In genomic region chr2:128393401-128393800, GRCm38 (mm10) we compare ENCODE assay signal across 14 mouse cellular contexts.
DNase-seq lines count a peak whose midpoint lies in the region; ATAC-seq and TF ChIP-seq lines count a peak whose summit lies in the region.
"Had no signal": no experiment of that assay in that cellular context is flagged by ENCODE, and none has a peak within 500 bp of the region (broad histone marks: within the 10 kb centered on the region; RNA-seq: fewer than 3 reads in every experiment).

No protein-coding gene starts in this region.

- 42% methylated on average over 8 of the region's 8 CpGs for WGBS in heart, embryonic 16.5 days
- 41% methylated on average over 8 of the region's 8 CpGs for WGBS in hindbrain, postnatal 0 days

- DNase-seq in heart, postnatal 36 days, result no peak
- peak; percentile 59 for DNase-seq in 416B (ENCODE audit: low read depth)
- peak; percentile 18 for DNase-seq in MEL (ENCODE audit: low read depth, low spot score)
- DNase-seq in thymus, postnatal 0 days (ENCODE audit: low spot score), result no peak
- no peak for DNase-seq in hindbrain, postnatal 0 days (ENCODE audit: low spot score)
- DNase-seq: adrenal gland, postnatal 14 days; liver, embryonic 13.5 days; lung, postnatal 36 days; right cerebral cortex, postnatal 14 days had no signal

- H3K4me3 ChIP-seq in heart, embryonic 16.5 days (ENCODE audit: low read length), result no peak overlapping the region
- peak overlapping the region in 1 of 2 experiments; percentile 34; a peak in 2 of 4 replicates for H3K4me3 ChIP-seq in MEL (ENCODE audit: control insufficient read depth in 1 of 2, insufficient read depth in 1 of 2, low read depth in 2 of 2, low read length in 2 of 2)
- H3K4me3 ChIP-seq in hindbrain, postnatal 0 days (ENCODE audit: low read length), result no peak overlapping the region
- H3K4me3 ChIP-seq: forebrain, embryonic 12.5 days; liver, embryonic 13.5 days; stomach, embryonic 15.5 days had no signal

- no peaks in the 10 kb centered on the region; the same call in 1 of the 2 replicates for H3K79me2 ChIP-seq in MEL (ENCODE audit: control insufficient read depth, insufficient read depth, low read length, poor library complexity)

- no peak overlapping the region for H3K27ac ChIP-seq in heart, embryonic 16.5 days (ENCODE audit: low read length)
- H3K27ac ChIP-seq in MEL (ENCODE audit: control insufficient read depth, low read depth, low read length), result no peak overlapping the region
- H3K27ac ChIP-seq in hindbrain, postnatal 0 days, result no peak overlapping the region
- H3K27ac ChIP-seq: forebrain, embryonic 12.5 days; liver, embryonic 13.5 days; stomach, embryonic 15.5 days had no signal

- no peak for TF ChIP-seq RAD21 in MEL (IDR thresholded peaks at IDR 0.05; ENCODE audit: low read depth, low read length)

- TF ChIP-seq POLR2A in MEL (IDR thresholded peaks at IDR 0.05; ENCODE audit: control insufficient read depth in 1 of 2, insufficient read depth in 1 of 2, low read depth in 1 of 2, low read length in 2 of 2, poor library complexity in 1 of 2), result no peak

- H3K27me3 ChIP-seq in heart, embryonic 16.5 days (ENCODE audit: control insufficient read depth, insufficient read depth, low read length), result no peaks in the 10 kb centered on the region
- no peaks in the 10 kb centered on the region for H3K27me3 ChIP-seq in MEL (ENCODE audit: control insufficient read depth in 1 of 2, insufficient read depth in 2 of 2, low read length in 2 of 2)
- H3K27me3 ChIP-seq in hindbrain, postnatal 0 days (ENCODE audit: insufficient read depth, low read length), result no peaks in the 10 kb centered on the region
- H3K27me3 ChIP-seq: stomach, embryonic 15.5 days had no signal

- intact Hi-C loops in heart, postnatal 36 days (cut with DNase I), result loop anchor here (5.0 kb wide), 2 partner anchors 146 to 211 kb away; no protein-coding TSS in a partner anchor

- no peak for ATAC-seq in heart, embryonic 16.5 days (replicated peaks; ENCODE audit: extremely low read depth, insufficient read depth, low FRiP score)
- peak; percentile 13; the same call in 1 of the 2 replicates for ATAC-seq in granulocyte monocyte progenitor cell, adult 5-6 weeks (replicated peaks; ENCODE audit: poor library complexity, severe bottlenecking)
- ATAC-seq in hindbrain, postnatal 0 days, result no peak
- ATAC-seq: hindbrain, embryonic 16.5 days had no signal

- peaks cover 35% of the 10 kb centered on the region for H3K4me1 ChIP-seq in heart, embryonic 16.5 days (ENCODE audit: control insufficient read depth, insufficient read depth, low read length)
- H3K4me1 ChIP-seq in MEL (ENCODE audit: control insufficient read depth in 1 of 2, insufficient read depth in 2 of 2, low read length in 2 of 2), result peaks cover 2 to 20% of the 10 kb centered on the region in 2 experiments
- no peaks in the 10 kb centered on the region for H3K4me1 ChIP-seq in hindbrain, postnatal 0 days (ENCODE audit: insufficient read depth, low read length)

- peak overlapping the region; percentile 43 for H3K4me2 ChIP-seq in heart, embryonic 16.5 days (ENCODE audit: low read depth, low read length)
- no peak overlapping the region for H3K4me2 ChIP-seq in hindbrain, postnatal 0 days (ENCODE audit: low read depth, low read length)
- H3K4me2 ChIP-seq: forebrain, embryonic 12.5 days; liver, embryonic 13.5 days; stomach, embryonic 15.5 days had no signal

- H3K9ac ChIP-seq in heart, embryonic 16.5 days (ENCODE audit: low read length), result peak overlapping the region; percentile 6; the same call in 1 of the 2 replicates
- H3K9ac ChIP-seq in MEL (ENCODE audit: control insufficient read depth, low read depth, low read length, poor library complexity, severe bottlenecking), result peak overlapping the region; percentile 35
- no peak overlapping the region for H3K9ac ChIP-seq in hindbrain, postnatal 0 days (replicated peaks; ENCODE audit: low read length)
- H3K9ac ChIP-seq: forebrain, embryonic 12.5 days; liver, embryonic 13.5 days; stomach, embryonic 15.5 days had no signal

- H3K9me3 ChIP-seq in heart, embryonic 16.5 days (replicated peaks; ENCODE audit: control insufficient read depth, low read length), result no peaks in the 10 kb centered on the region
- H3K9me3 ChIP-seq in MEL (replicated peaks; ENCODE audit: insufficient read depth, low read length), result no peaks in the 10 kb centered on the region
- no peaks in the 10 kb centered on the region for H3K9me3 ChIP-seq in hindbrain, postnatal 0 days (ENCODE audit: low read length)
- H3K9me3 ChIP-seq: forebrain, embryonic 12.5 days; liver, embryonic 13.5 days; stomach, embryonic 15.5 days had no signal

- H3K36me3 ChIP-seq in heart, embryonic 16.5 days (ENCODE audit: control insufficient read depth, insufficient read depth), result no peaks in the 10 kb centered on the region
- H3K36me3 ChIP-seq in MEL (ENCODE audit: control insufficient read depth in 1 of 2, insufficient read depth in 2 of 2, low read length in 2 of 2), result peaks cover 0 to 18% of the 10 kb centered on the region in 2 experiments; a peak in 2 of 4 replicates
- H3K36me3 ChIP-seq in hindbrain, postnatal 0 days (ENCODE audit: insufficient read depth, low read length), result no peaks in the 10 kb centered on the region
- H3K36me3 ChIP-seq: forebrain, embryonic 12.5 days; liver, embryonic 13.5 days; stomach, embryonic 15.5 days had no signal

- no peak for TF ChIP-seq EP300 in MEL (IDR thresholded peaks at IDR 0.05; ENCODE audit: low read depth in 1 of 2, low read length in 2 of 2)

- TF ChIP-seq CTCF in MEL (IDR thresholded peaks at IDR 0.05 in 2 of 3, conservative IDR thresholded peaks at IDR 0.05 in 1 of 3; ENCODE audit: control insufficient read depth in 1 of 3, insufficient read depth in 1 of 3, low read depth in 2 of 3, low read length in 3 of 3, poor library complexity in 1 of 3, severe bottlenecking in 1 of 3), result no peak
- no peak for TF ChIP-seq CTCF in hindbrain, postnatal 0 days (IDR thresholded peaks at IDR 0.05; ENCODE audit: low read depth)

TF ChIP-seq in MEL, 35 proteins besides CTCF, POLR2A, EP300 and RAD21:
- no peak for TF ChIP-seq USF1 (IDR thresholded peaks at IDR 0.05; ENCODE audit: low read depth, low read length)
- TF ChIP-seq RCOR1 (IDR thresholded peaks at IDR 0.05; ENCODE audit: low read depth, low read length), result no peak
- no peak for TF ChIP-seq SIN3A (IDR thresholded peaks at IDR 0.05; ENCODE audit: low read length)
- no peak for TF ChIP-seq MEF2A (IDR thresholded peaks at IDR 0.05; ENCODE audit: extremely low read depth, insufficient replicate concordance, low read depth, low read length, poor library complexity, severe bottlenecking)
- no peak for TF ChIP-seq GABPA (IDR thresholded peaks at IDR 0.05; ENCODE audit: low read depth, low read length)
- TF ChIP-seq ELF1 (IDR thresholded peaks at IDR 0.05; ENCODE audit: low read depth, low read length), result no peak
- no peak for TF ChIP-seq MXI1 (IDR thresholded peaks at IDR 0.05; ENCODE audit: low read depth, low read length)
- no peak for TF ChIP-seq CHD2 (IDR thresholded peaks at IDR 0.05; ENCODE audit: low read length)
- TF ChIP-seq ZKSCAN1 (IDR thresholded peaks at IDR 0.05; ENCODE audit: low read depth, low read length), result no peak
- no peak for TF ChIP-seq BHLHE40 (IDR thresholded peaks at IDR 0.05; ENCODE audit: borderline replicate concordance, low read depth, low read length)
- no peak for TF ChIP-seq E2F4 (IDR thresholded peaks at IDR 0.05; ENCODE audit: borderline replicate concordance, low read depth, low read length)
- TF ChIP-seq SMC3 (IDR thresholded peaks at IDR 0.05; ENCODE audit: low read depth, low read length), result no peak
- TF ChIP-seq USF2 (IDR thresholded peaks at IDR 0.05; ENCODE audit: borderline replicate concordance in 1 of 2, insufficient read depth in 1 of 2, low read depth in 1 of 2, low read length in 2 of 2), result no peak
- no peak for TF ChIP-seq GATA1 (IDR thresholded peaks at IDR 0.05; ENCODE audit: low read depth, low read length)
TF ChIP-seq in MEL: peak in this region for 0.

Comparison
In these comparisons a context has a peak if more than half of its experiments do, and no peak if none do; other contexts are left out.
1. DNase-seq: peak in 416B (single experiment) and MEL (single experiment); none in heart, postnatal 36 days (0 of 2), thymus, postnatal 0 days (single experiment) and hindbrain, postnatal 0 days (single experiment).